21 mouse cellular contexts compared by ENCODE assay signal in genomic region chr4:130645426-130645825, GRCm38 (mm10). TPM values are rescaled to one million over a fixed set of nuclear protein-coding genes. Genes with fewer than 3 reads are reported as not detected.
DNase-seq lines count a peak whose midpoint lies in the region; ATAC-seq and TF ChIP-seq lines count a peak whose summit lies in the region.
"Had no signal": no experiment of that assay in that cellular context is flagged by ENCODE, and none has a peak within 500 bp of the region (broad histone marks: within the 10 kb centered on the region; RNA-seq: fewer than 3 reads in every experiment).

No protein-coding gene starts in this region.

- no peak for ATAC-seq in forebrain, embryonic 14.5 days
- ATAC-seq in forebrain, embryonic 13.5 days: no peak
- ATAC-seq in megakaryocyte progenitor cell, adult 5-6 weeks (replicated peaks; ENCODE audit: poor library complexity): no peak
- ATAC-seq: forebrain, postnatal 0 days; intestine, embryonic 16.5 days had no signal

- peak; percentile 16 for DNase-seq in forebrain, embryonic 14.5 days (ENCODE audit: low spot score)
- peak; percentile 7 for DNase-seq in Muller cell, postnatal 12 days (ENCODE audit: inconsistent ontology term)
- DNase-seq in cerebellum, adult 2 months: peak; percentile 50 to 73
- peak; percentile 45 to 65 for DNase-seq in cerebellum, postnatal 25 days
- no peak for DNase-seq in spleen, postnatal 36 days (ENCODE audit: low spot score in 2 of 2)
- no peak for DNase-seq in testis, postnatal 14 days (ENCODE audit: low spot score)
- DNase-seq: adrenal gland, postnatal 10 days; forebrain, postnatal 0 days; gastrocnemius, postnatal 36 days; heart, adult 11 months; heart, postnatal 10 days; kidney, adult 2 months had no signal

- no peak overlapping the region for H3K9ac ChIP-seq in forebrain, embryonic 14.5 days (ENCODE audit: low read length)
- H3K9ac ChIP-seq in forebrain, embryonic 13.5 days: no peak overlapping the region
- H3K9ac ChIP-seq: embryonic facial prominence, embryonic 12.5 days; forebrain, postnatal 0 days; hindbrain, embryonic 15.5 days; kidney, embryonic 15.5 days had no signal

- H3K36me3 ChIP-seq in forebrain, embryonic 14.5 days (ENCODE audit: control insufficient read depth, insufficient read depth, low read length): no peaks in the 10 kb centered on the region
- no peaks in the 10 kb centered on the region for H3K36me3 ChIP-seq in forebrain, embryonic 13.5 days (ENCODE audit: poor library complexity, severe bottlenecking)
- H3K36me3 ChIP-seq: embryonic facial prominence, embryonic 12.5 days; G1E; heart, embryonic 10.5 days; hindbrain, embryonic 15.5 days; kidney, embryonic 15.5 days had no signal

- no peak overlapping the region for H3K4me3 ChIP-seq in forebrain, embryonic 14.5 days (ENCODE audit: low read depth, low read length)
- no peak overlapping the region for H3K4me3 ChIP-seq in forebrain, embryonic 13.5 days
- H3K4me3 ChIP-seq in cerebellum, adult 2 months (replicated peaks; ENCODE audit: insufficient read depth, low read depth, low read length): no peak overlapping the region
- H3K4me3 ChIP-seq: embryonic facial prominence, embryonic 12.5 days; heart, embryonic 10.5 days; hindbrain, embryonic 15.5 days; kidney, embryonic 15.5 days had no signal

- H3K9me3 ChIP-seq in forebrain, embryonic 14.5 days (replicated peaks; ENCODE audit: control insufficient read depth, low read length): no peaks in the 10 kb centered on the region
- H3K9me3 ChIP-seq in forebrain, embryonic 13.5 days (replicated peaks): no peaks in the 10 kb centered on the region
- H3K9me3 ChIP-seq: embryonic facial prominence, embryonic 12.5 days; G1E; heart, embryonic 10.5 days; hindbrain, embryonic 15.5 days; kidney, embryonic 15.5 days had no signal

- no peak overlapping the region for H3K4me2 ChIP-seq in forebrain, embryonic 14.5 days (ENCODE audit: low read length)
- H3K4me2 ChIP-seq in forebrain, embryonic 13.5 days: no peak overlapping the region
- H3K4me2 ChIP-seq: embryonic facial prominence, embryonic 12.5 days; hindbrain, embryonic 15.5 days; kidney, embryonic 15.5 days had no signal

- no peak overlapping the region for H3K27ac ChIP-seq in forebrain, embryonic 14.5 days (ENCODE audit: low read depth, low read length)
- no peak overlapping the region for H3K27ac ChIP-seq in forebrain, embryonic 13.5 days
- H3K27ac ChIP-seq in cerebellum, adult 2 months (ENCODE audit: insufficient read depth, low read length): no peak overlapping the region
- H3K27ac ChIP-seq: embryonic facial prominence, embryonic 12.5 days; heart, embryonic 10.5 days; hindbrain, embryonic 15.5 days; kidney, embryonic 15.5 days had no signal

- 35% methylated on average over 1 of the region's 1 CpGs for WGBS in forebrain, embryonic 14.5 days
- 36% methylated on average over 1 of the region's 1 CpGs for WGBS in forebrain, embryonic 13.5 days
- WGBS in cerebellum, adult 2 months: 10% methylated on average over 1 of the region's 1 CpGs

- no peaks in the 10 kb centered on the region for H3K4me1 ChIP-seq in forebrain, embryonic 14.5 days (ENCODE audit: control insufficient read depth, insufficient read depth, low read length)
- 0 out of 2 replicates have a peak, but pooled peaks cover 3% of the 10 kb centered on the region for H3K4me1 ChIP-seq in forebrain, embryonic 13.5 days
- no peaks in the 10 kb centered on the region for H3K4me1 ChIP-seq in cerebellum, adult 2 months (ENCODE audit: control insufficient read depth, insufficient read depth, low read length)
- H3K4me1 ChIP-seq: embryonic facial prominence, embryonic 12.5 days; heart, embryonic 10.5 days; hindbrain, embryonic 15.5 days; kidney, embryonic 15.5 days had no signal

- no peak for TF ChIP-seq CTCF in cerebellum, adult 2 months (IDR thresholded peaks at IDR 0.05; ENCODE audit: borderline replicate concordance, insufficient read depth, low read depth, low read length)

- TF ChIP-seq POLR2A in cerebellum, adult 2 months (IDR thresholded peaks at IDR 0.05; ENCODE audit: borderline replicate concordance, insufficient read depth, low read length): no peak

- no peaks in the 10 kb centered on the region for H3K27me3 ChIP-seq in forebrain, embryonic 14.5 days (replicated peaks; ENCODE audit: control insufficient read depth, insufficient read depth, low read length)
- no peaks in the 10 kb centered on the region for H3K27me3 ChIP-seq in forebrain, embryonic 13.5 days
- no peaks in the 10 kb centered on the region for H3K27me3 ChIP-seq in cerebellum, adult 2 months (ENCODE audit: control insufficient read depth, insufficient read depth, low read length)
- H3K27me3 ChIP-seq: CH12.LX; embryonic facial prominence, embryonic 12.5 days; hindbrain, embryonic 15.5 days; kidney, embryonic 15.5 days had no signal

RNA-seq across cellular contexts. Expression of gene Pum1, which starts 17.7 kb away (rescaled TPM):
- 91.6 and 116 TPM in 2 replicates for polyA plus RNA-seq in forebrain, embryonic 14.5 days (2014; fragmentation: Nextera tagmentation; extraction: Ambion mirVana)
- 117 and 133 TPM in 2 replicates for polyA plus RNA-seq in forebrain, embryonic 13.5 days (2015; fragmentation: Nextera tagmentation; extraction: Ambion mirVana)
- 49.6 and 53.0 TPM in 2 replicates for polyA plus RNA-seq in cerebellum, adult 2 months (2012; rRNA removed)
- total RNA-seq in megakaryocyte progenitor cell, adult 5-6 weeks (2015): 60.2 and 61.5 TPM in 2 replicates
- 38.1 and 51.2 TPM in 2 replicates for total RNA-seq in megakaryocyte progenitor cell, adult 5-6 weeks (2017)

Comparison
In these comparisons a context has a peak if more than half of its experiments do, and no peak if none do; other contexts are left out.
1. DNase-seq: peak in forebrain, embryonic 14.5 days (single experiment), Muller cell, postnatal 12 days (single experiment), cerebellum, adult 2 months (2 of 2) and cerebellum, postnatal 25 days (2 of 2); none in spleen, postnatal 36 days (0 of 2) and testis, postnatal 14 days (single experiment).